Mouse (Mus musculus): ENCODE results near the gene Marf1.

The Marf1 gene

GRCm38 (mm10) chr16:14139106-14139505, 24.0 kb downstream of the Marf1 start:
- in situ Hi-C loops (cut with MboI, MseI) = no loop called here

DNA sequence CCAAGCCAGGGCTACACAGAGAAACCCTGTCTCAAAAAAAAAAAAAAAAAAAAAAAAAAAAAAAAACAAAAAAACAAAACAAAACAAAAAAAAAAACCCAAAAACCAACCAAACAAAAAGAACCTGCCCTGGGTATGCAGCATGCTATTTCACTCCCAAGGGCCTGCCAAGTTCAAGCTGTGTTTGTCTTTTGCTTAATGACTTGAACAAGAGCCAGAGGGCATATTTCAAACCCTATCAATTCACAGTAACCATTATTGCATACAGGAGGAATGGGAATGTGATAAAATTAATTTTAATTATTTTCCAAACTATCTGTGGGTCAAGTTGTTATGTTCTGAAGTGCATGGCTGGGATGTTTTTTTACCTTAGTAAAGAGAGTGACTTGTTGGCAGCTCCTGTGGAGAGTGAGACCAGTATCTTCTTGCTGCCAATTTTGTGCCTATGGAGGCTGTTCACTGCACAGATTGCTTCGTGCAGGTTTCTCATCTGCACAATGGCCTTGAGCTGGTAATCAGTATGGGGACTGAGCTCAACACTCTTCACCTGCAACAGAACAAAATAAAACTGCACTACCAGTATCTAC, 25.1 kb downstream of the Marf1 start:
- in situ Hi-C loops (cut with MboI, MseI) = no loop called here

GRCm38 (mm10) chr16:14135014-14135413, 28.1 kb downstream of the Marf1 start:
- in situ Hi-C loops (cut with MboI, MseI) = no loop called here

- in situ Hi-C loops (cut with MboI, MseI) = no loop called here
Measured at GRCm38 (mm10) chr16:14131838-14132237, 31.3 kb downstream of the Marf1 start.

DNA sequence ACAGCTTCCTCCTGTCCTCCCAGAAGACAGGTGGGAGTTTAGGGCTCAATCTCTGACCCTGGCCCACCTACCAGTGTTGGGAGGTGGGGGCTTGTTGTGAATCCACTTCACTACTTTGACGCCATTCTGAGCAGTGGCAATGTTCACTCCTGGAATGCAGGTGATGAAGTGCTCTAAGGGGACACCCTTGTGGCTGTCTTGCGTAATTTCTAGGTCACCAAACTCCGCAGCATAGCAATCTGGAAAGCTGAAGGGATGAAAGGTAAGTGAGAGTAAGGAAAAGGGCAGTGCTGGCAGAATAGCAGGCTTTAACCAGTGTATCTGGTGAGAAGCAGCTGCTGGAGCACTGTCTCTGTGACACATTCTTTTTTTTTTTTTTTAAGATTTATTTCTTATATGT, 31.8 kb downstream of the Marf1 start:
- in situ Hi-C loops (cut with MboI, MseI) = no loop called here

DNA sequence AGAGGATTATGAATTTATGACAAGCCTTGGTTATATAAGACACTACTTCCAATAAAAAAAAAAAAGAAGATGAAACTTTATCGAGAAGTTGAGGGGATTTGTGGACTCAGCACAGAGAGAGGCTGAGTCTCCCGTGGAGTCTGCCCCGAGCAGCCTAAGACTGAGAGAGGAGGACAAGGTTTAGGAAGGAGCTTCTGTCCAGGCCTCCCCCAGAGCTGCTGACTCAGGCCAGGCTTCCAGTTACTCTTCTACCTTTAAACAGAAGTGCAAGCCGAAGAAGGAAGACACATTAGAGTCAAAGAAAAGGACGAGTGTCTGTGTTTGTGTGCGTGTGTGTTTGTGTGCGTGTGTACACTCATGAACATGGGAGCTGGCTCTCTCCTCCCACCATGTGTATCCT, 32.4 kb downstream of the Marf1 start:
- in situ Hi-C loops (cut with MboI, MseI) = no loop called here

GRCm38 (mm10) chr16:14128977-14129376, 34.2 kb downstream of the Marf1 start:
- in situ Hi-C loops (cut with MboI, MseI) = no loop called here

GRCm38 (mm10) chr16:14125253-14125652, 37.9 kb downstream of the Marf1 start:
- in situ Hi-C loops (cut with MboI, MseI) = no loop called here

DNA sequence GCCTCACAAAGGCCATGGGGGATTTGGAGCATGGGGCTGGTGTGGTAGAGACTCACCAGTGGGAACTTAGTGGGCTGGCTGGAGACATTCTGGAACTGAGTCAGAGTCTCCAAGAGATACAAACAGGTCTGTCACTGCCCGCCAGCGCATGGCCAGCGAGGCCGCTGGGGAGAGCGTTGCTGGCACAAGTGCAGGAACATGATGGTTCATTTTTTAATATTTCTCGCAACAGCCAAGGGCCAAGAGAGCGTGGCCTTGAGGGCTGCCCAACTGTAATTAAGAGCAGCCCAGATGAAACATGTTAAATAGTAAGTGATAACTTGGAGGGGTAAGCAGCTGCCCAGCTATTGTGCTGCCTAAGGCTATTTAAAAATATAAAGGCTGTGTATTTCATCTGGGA, 38.4 kb downstream of the Marf1 start:
- in situ Hi-C loops (cut with MboI, MseI) = no loop called here

- in situ Hi-C loops (cut with MboI, MseI) = no loop called here
Measured at GRCm38 (mm10) chr16:14123901-14124300, 39.2 kb downstream of the Marf1 start.

DNA sequence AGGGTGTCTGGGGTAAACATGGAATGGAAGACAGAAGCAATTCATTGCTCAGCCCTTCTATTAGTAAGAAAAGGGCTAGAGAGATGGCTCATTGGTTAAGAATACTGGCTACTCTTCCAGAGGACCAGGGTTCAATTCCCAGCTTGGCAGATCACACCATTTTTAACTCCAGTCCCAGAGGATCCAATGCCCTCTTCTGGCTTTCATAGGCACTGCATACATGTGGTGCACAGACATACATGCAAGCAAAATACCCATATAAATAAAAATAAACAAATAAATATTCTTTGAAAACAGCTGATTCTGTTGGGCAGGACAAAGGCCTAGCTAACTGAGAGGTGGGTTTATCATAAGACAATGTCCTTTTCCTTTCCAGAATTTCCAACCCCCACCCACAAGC, 40.6 kb downstream of the Marf1 start:
- in situ Hi-C loops (cut with MboI, MseI) = no loop called here

DNA sequence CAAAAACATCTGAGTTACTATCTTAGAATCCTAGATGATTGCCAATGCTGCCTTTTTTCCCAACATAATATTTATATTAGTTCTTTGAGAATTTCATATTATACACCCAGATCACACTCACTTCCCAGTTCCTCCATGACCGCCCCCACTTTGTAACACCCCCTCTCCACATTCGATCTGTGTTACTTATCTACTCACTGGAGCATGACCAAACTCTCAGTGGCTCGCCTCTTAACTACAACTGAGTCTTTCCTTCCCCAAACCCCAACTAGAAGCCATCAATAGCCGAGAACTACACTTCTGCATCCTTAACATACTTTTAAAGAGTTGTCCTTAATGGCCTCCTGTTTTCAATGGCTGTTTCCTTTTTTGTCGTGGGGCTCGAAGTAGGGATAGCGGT, 41.6 kb downstream of the Marf1 start:
- in situ Hi-C loops (cut with MboI, MseI) = no loop called here

DNA sequence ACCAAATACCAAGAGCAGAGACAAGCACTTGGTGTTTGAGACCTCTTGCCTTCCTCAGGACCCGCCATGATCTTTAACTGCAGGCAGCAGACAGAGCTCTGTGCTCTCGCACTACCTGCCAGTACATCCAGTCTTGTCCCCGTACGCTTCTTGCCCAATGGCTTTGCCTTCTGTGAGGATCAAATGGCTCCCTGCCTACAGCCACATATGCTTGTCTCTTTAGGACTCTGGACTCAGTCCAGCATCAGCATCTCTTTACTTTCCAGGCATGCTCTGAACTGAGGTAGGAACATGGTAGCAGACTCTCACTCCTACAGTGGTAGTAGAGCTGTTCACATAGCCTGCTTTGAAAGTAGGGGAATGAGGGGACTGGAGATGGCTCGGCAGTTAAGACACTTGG, 42.2 kb downstream of the Marf1 start:
- in situ Hi-C loops (cut with MboI, MseI) = no loop called here

DNA sequence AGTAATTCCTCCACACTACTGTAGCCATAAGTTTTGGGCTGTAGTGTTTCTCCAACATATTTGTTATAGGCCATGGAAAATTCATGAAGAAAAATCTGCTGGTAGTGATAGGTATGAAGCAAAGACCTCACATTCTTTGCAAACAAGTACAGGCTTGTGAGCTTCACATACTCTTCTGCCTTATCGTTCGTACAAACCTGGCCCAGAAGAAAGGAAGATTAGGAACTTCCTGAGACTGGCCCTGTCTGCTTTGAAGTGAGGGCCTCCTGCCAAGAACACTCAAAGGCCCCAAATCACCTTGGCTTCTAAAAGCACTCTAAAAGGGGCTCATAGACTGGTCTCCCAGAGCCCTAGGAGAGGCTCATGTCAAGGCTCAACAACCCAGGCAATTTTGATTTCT, 45.9 kb downstream of the Marf1 start:
- in situ Hi-C loops (cut with MboI, MseI) = no loop called here

GRCm38 (mm10) chr16:14112742-14113141, 50.4 kb downstream of the Marf1 start:
- in situ Hi-C loops (cut with MboI, MseI) = no loop called here

- in situ Hi-C loops (cut with MboI, MseI) = no loop called here
Measured at GRCm38 (mm10) chr16:14112133-14112532, 51.0 kb downstream of the Marf1 start.

GRCm38 (mm10) chr16:14110922-14111321, 52.2 kb downstream of the Marf1 start:
- in situ Hi-C loops (cut with MboI, MseI) = no loop called here

DNA sequence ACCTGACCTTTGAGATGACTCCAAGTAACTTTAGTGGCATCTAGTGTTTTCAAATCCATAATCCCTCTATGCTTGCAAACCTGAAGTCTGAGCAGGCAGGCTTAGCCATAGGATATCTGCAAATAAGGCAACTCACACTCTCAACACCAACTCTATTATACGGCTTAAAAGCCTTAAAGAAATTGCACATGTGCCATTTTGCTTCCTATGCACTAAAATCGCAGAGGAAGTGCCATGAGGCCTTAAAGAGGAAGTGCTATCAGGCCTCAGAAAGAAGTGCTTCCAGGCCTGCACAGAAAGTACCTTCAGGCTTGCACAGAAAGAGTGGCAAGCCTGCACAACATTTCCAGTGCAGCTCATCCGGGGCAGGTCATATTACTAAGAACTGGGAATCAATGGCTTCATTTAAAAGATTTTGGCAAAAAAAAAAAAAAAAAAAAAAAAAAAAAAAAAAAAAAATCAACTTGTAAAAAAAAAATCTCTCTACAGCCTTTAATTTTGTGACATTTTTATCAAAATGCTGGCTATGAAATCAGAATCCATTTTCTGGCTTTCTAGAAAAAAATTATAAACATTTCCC, 53.4 kb downstream of the Marf1 start:
- in situ Hi-C loops (cut with MboI, MseI) = no loop called here

- in situ Hi-C loops (cut with MboI, MseI) = no loop called here
Measured at GRCm38 (mm10) chr16:14105891-14106290, 57.3 kb downstream of the Marf1 start.

DNA sequence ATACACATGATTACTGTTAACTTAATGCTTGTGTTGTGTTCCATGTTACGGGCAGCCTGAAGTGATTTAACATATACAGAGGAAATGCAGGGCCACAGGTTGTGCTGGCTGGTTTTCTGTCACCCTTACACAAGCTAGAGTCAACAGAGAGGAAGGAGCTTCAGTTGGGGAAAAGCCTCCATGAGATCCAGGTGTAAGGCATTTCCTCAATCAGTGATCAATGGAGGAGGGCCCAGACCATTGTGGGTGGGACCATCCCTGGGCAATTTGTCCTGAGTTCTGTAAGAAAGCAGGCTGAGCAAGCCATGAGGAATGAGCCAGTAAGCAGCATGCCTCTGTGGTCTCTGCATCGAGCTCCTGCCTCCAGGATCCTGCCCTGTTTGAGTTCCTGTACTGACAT, 71.4 kb downstream of the Marf1 start:
- in situ Hi-C loops (cut with MboI, MseI) = no loop called here

DNA sequence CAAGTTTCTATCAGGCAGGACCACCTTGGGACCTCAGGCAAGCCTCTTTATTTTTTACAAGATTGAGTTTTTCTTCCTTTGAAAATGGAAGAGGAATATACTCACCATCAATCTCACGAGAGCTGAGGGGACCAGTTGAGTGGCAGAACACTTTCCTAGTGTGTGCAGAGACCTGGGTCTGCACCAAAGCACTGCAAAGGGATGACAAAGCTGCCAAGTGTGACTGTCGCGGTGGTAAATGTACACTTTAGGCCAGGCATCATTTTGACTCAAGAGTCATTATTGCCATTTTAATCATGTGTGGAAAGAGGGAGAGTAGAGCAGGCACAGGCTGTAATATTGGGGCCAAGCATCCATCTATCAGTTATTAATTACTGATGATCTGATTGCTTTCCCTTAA, 73.9 kb downstream of the Marf1 start:
- in situ Hi-C loops (cut with MboI, MseI) = no loop called here

DNA sequence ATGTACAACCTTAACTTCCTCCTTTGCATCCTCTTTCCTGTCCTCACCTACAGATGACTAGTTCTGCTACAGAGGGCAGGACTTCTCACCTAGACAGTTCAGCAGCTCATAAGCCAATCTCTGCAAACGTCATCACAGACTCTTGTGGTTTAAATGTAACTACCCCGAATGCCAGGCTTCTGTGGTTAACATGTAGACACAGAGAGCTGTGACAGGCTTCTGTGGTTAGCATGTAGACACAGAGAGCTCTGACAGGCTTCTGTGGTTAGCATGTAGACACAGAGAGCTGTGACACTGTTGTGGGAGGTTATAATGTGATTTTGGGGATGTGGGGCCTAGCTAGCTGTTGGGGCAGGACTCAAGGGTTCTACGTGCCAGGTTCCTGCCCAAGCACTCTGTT, 74.9 kb downstream of the Marf1 start:
- in situ Hi-C loops (cut with MboI, MseI) = no loop called here

DNA sequence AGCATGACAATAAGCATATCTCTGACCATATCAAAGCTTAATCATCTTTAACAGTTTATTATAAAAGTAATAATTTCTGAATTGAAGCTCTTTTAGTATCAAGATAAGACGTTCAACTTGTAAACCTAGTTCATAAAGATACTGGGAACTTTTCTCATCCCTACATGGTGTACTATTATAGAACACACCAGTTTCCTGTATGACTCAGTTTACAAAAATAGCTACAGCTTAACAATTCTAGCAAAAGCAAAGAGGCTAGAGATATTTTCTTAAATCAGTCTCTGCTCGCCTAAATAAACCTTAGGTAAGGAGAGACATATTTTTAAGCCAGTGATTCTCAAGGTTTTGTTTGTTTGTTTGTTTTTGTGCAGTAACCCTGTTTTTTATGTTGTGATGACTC, 80.2 kb downstream of the Marf1 start:
- in situ Hi-C loops (cut with MboI, MseI) = no loop called here
